Mouse (Mus musculus) 3T3-L1 (cell line): Measurements from ENCODE around the gene Mrgpra1.
"Not testable (repeated sequence)": the region's sequence is repeated elsewhere in the genome, so short reads cannot be mapped to it uniquely, and the experiment has no call there.

ENCODE experiments used
- DNase-seq: peaks from one replicate; pipeline ENCODE4 v3.0.0-alpha.2; 2015; ENCODE audit warnings: low read depth, low spot score

Mrgpra1 gene

DNA sequence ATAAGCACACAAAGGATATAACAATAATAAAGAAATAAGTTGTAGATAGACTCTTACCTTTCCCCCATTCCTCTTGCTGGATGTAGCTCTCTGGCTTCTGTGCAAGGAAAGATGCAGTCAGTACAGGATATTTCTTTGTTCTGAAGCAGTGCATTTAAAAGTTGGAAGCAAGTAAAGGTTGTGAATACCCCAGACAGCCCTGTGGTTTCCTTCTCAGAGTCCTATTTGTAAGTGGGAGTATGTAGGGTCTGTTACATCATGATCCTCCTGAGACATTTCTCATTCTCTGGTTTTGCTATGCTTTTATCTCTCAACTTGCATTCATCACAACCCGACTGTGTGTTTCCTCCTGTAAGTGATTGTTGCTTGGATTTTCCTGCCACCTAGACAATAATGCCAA lies at the start of gene Mrgpra1:
Gene Mrgpra1, minus strand, starts transcription at position 101 of the 400 bp plus-strand sequence.
- no peak for DNase-seq

DNA sequence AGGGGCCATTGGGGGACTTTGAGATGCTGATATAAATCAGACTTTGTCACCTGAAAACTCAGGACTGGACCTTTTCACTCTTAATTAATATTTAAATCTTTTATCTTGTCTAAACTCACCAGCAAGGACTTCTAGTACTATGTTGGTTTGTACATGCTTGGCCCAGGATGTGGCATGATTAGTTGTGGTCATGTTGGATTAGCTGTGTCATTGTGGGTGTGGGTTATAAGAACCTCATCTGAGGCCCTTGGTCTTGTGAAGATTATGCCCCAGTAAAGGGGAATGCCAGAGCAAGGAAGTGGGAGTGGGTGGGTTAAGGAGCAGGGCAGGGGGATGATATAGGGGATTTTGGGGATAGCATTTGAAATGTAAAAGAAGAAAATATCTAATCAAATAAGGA lies 47.1 kb upstream of the Mrgpra1 start:
- DNase-seq = no peak

DNA sequence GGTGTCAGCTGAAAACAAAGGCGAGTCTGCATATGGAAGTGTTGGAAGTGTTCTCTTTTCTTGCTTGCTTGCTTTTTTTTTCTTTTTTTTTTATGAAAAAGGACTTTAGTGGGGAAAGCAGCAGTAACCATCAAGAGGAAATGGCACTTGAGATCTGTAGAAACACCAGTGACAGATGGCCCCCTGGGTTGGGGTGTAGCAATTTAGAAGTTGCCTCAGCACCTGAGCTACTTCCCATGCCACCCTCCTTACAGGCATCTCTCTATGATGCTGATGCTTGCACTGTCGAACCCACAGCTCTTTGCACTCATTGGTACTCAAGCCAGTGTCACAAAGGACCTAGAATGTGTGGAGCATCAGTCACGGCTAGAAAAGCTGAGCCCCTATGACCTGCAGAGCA lies 5.6 kb downstream of the Mrgpra1 start:
- DNase-seq = no peak

DNA sequence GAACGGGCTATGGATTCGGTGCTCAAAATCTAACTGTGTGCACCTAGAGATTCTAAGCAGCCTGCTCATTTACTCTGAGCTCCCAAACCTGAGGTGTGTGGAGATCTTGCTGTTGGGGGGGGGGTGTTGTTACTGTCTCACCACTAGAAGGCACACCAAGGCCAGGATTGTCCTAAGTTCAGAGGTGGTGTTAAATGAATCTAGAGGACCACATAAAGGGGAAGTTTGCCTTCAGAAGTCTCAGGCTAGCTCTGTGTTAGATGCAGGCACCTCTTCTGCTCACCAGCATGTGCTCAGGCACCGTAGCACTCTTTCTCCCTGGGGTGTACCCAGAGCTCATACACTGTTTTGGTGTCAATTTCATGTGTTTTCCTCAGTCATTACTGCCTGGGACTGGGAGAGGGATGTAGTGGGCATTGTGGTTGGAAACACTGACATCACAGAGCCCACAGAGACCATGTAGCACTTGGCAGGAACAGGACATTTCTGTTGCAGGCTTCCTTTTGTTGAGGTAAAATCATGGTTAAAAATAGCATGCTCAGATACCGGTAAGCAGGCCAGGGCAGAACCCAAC lies 8.0 kb downstream of the Mrgpra1 start:
- no peak for DNase-seq

DNA sequence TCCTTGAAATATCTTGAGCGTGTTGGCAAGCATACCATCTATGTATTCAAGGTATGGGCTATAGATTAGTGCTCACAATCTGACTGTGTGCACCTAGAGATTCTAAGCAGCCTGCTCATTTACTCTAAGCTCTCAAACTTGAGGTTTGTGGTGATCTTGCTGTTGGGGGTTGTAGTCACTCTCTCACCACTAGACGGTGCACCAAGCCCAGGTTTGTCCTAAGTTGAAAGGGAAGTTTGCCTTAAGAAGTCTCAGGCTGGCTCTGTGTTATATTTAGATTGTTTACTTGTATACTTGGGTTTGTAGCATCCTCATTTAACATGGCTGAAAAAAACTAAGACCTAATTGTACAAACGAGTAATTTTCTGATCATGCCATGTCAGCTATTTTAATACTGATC lies 12.2 kb downstream of the Mrgpra1 start:
- DNase-seq = not testable (repeated sequence)

DNA sequence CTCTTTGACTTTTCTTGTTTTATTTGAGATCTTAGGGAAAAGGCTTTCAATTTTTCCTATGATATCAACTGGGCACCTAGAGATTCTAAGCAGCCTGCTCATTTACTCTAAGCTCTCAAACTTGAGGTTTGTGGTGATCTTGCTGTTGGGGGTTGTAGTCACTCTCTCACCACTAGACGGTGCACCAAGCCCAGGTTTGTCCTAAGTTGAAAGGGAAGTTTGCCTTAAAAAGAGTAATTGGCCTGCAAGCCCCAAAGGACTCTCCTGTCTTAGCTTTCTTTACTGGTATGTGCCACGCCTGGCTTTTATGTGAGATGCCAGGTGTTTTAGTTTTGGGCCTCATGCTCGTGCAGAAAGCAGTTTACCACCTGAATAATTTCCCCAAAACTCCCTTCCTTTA lies 12.7 kb downstream of the Mrgpra1 start:
- not testable (repeated sequence) for DNase-seq

DNA sequence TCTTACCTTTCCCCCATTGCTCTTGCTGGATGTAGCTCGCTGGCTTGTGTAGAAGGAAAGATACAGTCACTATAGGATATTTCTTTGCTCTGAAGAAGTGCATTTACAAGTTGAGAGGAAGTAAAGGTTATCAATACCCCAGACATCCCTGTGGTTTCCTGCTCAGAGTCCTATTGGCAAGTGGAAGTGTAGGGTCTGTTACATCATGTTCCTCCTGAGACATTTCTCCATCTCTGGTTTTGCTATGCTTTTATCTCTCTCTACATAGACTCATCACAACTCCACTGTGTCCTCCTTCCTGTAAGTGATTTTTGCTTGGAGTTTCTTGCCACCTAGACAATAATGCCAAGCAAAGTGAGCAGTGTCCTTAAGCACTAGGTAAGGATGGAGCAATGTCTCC lies 35.7 kb downstream of the Mrgpra1 start:
- no peak for DNase-seq

DNA sequence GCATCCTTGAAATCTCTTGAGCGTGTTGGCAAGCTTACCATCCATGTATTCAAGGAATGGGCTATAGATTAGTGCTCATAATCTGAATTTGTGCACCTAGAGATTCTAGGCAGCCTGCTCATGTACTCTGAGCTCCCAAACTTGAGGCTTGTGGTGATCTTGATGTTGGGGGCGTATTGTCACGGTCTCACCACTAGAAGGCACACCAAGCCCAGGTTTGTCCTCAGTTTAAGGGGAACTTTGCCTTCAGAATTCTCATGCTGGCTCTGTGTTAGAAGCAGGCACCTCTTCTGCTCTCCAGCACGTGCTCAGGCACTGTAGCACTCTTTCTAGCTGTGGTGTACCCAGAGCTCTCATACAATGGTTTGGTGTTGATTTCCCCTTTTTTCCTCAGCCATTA lies 41.8 kb downstream of the Mrgpra1 start:
- no peak for DNase-seq

DNA sequence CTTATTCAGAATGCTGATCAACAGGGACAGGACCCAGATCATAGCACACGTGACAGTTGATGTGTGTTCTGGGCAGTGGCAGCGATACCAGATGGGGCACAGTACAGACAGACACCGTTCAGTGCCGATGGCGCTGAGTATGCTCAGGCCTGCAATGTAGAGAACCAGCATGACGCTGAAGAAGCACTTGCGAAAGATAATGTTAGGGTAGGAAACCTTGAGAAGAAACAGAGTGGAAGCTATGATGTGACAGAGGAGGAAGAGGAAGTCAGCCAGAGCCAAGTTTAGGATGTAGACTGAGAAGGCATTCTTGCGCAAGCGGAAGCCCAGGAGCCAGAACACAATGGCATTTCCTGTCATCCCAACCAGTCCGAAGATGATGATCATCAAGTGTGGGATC lies 44.2 kb downstream of the Mrgpra1 start:
- DNase-seq = no peak

DNA sequence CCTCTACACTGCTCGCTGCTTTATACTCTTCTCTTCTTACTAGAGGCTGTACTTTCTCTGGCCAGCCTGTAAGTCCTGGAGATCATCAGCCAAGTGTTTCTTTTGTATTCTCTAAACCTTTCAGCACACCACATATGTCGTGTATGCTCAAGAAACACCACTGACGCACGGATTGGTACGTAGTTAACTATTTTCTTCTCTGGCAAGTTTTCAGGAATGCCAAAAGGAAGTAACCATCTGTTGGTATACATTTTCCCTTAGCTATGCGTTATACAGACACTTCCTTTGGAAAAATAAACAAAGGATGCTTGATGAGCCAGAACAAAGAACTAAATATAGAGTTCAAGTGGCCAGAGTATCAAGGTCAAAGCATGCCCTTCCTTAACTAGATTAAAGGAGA lies 49.4 kb downstream of the Mrgpra1 start:
- not testable (repeated sequence) for DNase-seq

DNA sequence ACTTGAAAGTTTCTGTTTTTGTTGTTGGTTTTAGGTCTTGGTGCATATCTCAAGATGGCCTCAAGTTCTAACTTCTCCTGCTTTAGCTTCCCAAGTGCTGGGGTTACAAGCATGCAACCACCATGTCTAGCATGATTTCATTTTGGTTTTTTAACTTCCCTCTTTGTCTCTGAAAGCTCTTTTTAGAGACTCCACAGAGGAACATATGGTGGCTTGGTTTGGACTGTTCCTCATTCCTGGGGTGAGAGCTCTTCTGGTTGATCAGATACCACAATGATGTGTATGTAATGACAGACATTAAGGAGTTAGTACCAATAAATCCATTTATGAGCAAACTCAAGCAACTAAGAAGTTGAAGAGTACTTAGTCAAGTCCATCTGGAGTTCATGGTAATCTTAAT lies 54.4 kb downstream of the Mrgpra1 start:
- DNase-seq = not testable (repeated sequence)
